Mouse (Mus musculus) MEL-GATA-1-ER (cell line): ENCODE measurements around the gene Olfr109.

Experiments
- DNase-seq: peaks from one replicate; pipeline ENCODE4 v3.0.0-alpha.2; 2012; ENCODE audit warnings: low read depth; ENCODE audit errors: extremely low read depth

The Olfr109 gene

GRCm38 (mm10) chr17:37458616-37459015 is at the start of gene Olfr109:
Gene Olfr109 (plus strand): TSS chr17:37458916.
- no peak for DNase-seq

- DNase-seq: no peak
Measured at GRCm38 (mm10) chr17:37413380-37413779, 45.3 kb upstream of the Olfr109 start.

GRCm38 (mm10) chr17:37445180-37445579 is 13.5 kb upstream of the Olfr109 start, which contains the start of gene Olfr108:
Gene Olfr108 (plus strand): TSS chr17:37445480.
- no peak for DNase-seq

GRCm38 (mm10) chr17:37483452-37483851 is 24.7 kb downstream of the Olfr109 start, which contains the start of gene H2-M2:
Gene H2-M2 (minus strand): TSS chr17:37483552.
- DNase-seq: no peak

- DNase-seq: peak; percentile 8
Measured at GRCm38 (mm10) chr17:37491930-37492518, 33.3 kb downstream of the Olfr109 start, which contains the start of gene Olfr110. Gene Olfr110 (plus strand): TSS chr17:37492468.

- no peak for DNase-seq
Measured at GRCm38 (mm10) chr17:37507730-37508129, 49.0 kb downstream of the Olfr109 start, which contains the start of gene Olfr111. Gene Olfr111 (plus strand): TSS chr17:37508030.
